Mouse (Mus musculus) thymus, postnatal 14 days (tissue): ENCODE data around the gene Tnfaip8l1.

ENCODE experiments used
- DNase-seq: peaks from one replicate; pipeline ENCODE4 v3.0.0; 2021

The Tnfaip8l1 gene

DNA sequence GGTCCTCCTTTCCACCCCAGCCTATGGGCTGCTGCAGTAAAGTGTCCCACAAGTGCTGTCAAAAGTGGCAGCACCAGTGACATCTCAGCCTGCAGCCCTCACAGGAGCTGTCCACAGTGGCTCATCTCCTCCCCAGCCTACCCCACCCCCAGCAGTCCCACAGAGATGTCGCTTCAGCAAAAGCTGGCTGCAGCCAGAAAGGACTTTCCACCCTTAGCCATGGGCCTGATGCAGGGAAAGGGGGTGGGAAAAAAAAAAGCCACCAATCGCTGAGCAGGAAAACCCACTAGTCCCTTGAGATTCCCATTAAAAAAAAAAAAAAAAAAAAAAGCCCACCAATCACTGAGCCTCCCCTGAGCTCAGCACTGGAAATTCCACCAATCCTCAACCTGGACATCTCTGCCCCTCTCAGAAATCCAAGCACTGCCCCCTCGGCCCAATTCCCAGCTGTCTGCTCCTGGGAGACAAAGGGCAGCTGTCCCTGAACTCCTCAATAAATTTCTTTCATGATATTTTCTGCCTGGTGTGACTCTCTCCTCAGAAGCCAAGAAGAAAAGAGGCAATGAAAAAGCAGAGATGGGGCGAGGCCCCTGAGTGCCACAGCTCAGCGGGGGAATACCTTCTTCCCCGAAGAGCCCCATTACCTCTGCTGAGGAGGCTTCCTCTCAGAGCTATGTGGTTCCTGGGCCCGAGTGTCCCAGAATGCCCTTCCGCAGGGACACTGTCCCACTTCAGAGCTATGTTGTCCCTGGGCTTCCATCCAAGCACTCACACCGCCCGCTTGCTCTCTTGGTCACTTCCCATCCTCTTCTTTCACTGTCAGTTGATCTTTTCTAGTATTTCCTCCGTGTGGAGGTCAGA, 23.2 kb downstream of the Tnfaip8l1 start:
- no peak for DNase-seq

DNA sequence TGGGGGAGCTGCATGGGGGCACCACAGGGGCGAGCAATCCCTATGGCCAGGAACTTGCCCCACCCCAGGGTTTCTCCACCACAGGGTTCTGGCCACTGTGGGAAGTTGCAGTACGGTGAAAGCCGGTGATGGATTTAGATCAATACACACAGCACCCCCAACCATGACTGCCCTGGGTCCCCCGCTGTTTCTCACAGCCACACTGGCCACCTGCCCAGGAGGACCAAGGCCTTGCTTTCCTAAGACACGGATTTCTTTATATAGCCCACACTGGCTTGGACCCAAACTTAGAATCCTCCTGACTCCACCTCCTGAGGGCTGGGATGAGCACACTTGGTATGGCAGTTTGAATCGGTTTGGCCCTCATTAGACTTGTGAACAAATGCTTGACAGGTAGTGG, 29.0 kb downstream of the Tnfaip8l1 start:
- DNase-seq = no peak

DNA sequence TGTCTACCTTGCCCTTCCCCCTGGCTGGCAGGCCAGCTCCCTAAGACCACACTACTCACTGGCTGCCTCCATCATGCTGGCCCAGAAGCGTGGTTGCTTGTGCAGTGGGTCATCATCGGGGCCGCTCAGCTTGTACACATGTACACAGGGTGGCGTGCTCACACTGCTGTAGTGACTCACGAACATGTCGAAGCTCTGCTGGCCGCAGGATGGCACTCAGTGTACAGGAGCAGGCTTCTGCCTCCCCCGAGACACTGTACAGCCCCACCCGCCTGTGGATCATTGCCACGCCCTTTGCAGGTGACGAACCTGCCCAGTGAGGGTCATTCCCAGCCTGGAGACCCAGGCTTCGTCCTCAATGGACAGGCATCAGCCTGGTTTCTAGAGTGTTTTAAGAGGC, 32.1 kb downstream of the Tnfaip8l1 start:
- no peak for DNase-seq

DNA sequence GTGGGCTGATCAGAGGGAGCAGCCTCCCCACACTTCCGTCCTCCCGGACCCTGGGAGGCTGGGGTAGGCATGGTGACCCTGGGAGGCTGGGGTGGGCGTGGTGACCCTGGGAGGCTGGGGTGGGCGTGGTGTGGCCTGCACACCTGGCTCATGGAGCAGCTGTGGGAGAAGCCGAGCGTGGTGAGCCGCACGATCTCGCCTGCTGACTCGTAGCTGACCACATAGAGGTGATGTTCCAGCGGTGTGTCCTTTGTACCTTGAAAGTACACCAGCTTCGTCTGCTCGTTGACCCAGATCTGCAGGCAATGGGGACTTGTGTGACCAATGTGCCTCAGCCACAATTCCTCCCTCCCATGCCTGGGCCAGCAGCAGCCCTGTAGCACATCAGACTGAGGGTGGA, 32.5 kb downstream of the Tnfaip8l1 start:
- DNase-seq = no peak

DNA sequence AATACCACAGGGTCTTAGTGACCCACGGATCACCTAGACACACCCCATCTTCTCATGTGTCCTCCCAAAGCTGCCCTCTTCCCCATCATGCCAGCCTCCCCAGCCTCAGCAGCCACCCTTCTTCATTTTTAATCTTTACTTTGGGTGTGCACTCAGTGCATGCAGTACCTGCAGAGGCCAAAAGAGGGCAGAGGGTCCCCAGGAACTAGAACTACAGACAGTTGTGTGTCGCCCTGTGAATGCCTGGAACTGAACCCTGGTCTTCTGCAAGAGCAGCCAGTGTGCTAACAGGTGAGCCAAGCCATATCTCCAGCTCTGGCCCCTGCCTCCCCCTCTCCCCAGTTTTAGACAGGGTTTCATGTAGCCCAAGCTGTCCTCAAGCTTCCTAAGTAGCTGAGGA, 34.6 kb downstream of the Tnfaip8l1 start:
- DNase-seq = peak; percentile 26

DNA sequence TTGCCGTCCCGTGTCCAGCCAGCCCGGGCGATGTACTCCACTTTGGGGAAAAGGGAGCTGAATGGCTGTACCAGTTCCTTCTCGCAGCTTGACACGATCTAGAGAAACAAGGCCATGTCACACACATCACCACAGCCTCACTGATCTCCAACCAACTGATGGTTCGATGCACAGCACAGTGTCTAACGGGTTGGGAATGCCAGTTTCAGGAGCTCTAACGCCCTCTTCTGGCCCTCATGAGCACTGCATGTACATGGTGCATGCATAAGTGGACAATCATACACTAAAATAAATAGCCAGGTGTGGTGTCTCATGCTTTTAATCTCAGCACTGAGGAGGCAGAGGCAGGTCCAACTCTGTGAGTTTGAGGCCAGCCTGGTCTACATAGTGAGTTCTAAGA, 38.3 kb downstream of the Tnfaip8l1 start:
- DNase-seq = no peak

DNA sequence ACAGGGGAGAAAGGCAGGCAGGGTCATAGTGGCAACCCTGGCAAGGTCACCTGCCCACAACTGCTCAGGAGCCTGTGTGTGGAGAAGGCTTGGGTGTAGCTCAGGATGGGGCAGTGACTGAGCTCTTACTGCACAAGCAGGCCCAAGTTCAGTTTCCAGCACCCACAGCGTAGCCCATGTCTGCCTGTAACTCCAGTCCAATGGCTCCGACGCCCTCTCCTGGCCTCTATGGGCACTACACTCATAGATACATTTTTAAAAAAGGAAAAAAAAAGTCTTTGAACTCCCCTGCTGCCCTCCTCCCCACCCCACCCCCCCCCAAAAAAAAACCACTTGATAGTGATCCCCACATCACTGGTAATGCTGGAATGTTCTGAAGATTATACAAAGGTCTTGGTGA, 39.4 kb downstream of the Tnfaip8l1 start:
- DNase-seq = no peak

DNA sequence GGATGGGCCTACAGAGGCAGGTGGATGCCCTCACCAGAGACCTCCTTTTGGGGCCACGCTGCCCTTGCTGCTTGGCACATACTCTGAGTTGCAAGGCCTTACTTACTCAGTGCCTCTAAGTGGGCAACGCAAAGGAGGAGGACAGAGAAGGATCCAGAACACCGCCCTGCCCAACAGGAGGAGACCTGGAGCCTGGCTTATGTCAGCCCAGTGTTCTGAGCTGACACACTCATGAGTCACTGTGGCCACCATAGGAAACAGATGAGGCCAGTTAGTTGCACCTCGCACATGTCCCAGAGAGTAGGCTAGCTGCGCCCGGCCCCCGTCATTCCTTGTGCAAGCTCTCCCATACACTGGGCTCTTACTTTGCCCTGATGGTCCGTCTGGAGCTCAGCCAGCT, 40.2 kb downstream of the Tnfaip8l1 start:
- no peak for DNase-seq

DNA sequence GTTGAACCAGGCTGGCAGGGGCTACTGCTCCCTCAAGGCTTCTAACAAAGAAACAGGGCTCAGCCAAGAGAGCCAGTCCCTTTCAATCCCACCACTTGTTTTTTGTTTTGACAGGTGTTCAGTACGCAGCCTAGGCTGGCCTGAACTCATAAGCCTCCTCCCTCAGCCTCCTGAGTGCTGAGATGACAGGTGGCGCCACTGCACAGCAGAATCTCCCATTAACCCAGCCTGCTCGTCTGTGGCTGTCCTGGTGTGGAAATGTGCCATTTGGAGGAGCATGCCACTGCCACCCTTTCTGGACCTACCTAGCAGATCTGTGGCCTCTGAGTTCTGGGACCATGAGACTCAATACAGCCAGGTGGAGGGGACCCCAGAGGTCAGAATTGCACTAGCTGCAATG, 41.5 kb downstream of the Tnfaip8l1 start:
- DNase-seq = no peak

DNA sequence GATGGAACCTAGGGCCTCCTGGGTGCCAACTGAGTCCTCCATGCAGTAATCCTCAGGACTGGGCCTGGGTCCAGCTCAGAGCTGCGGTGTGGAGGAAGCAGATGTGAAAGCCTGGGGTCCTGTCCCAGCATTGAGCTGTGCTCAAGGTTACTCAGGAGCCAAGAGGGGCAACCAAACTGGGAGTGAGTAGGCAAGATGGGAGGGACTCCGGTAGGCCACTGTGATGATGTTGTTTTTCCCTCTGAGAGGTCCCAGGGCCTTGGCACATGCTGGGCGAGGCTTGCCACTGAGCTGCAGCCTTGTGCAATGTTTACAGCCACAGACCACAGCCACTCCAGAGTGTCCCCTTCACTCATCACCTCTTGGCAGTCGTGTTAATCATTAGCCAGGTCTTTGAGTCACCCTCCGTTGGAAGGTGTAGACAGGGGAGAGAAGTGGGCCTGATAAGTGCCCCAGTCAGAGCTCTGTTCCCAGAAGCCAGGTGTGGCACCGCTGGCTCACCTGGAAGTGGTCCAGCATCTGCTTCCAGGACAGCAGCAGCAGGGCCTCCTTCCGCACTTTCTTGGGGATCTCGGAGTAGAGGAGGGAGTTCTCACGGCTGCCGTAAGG, 44.1 kb downstream of the Tnfaip8l1 start:
- no peak for DNase-seq

DNA sequence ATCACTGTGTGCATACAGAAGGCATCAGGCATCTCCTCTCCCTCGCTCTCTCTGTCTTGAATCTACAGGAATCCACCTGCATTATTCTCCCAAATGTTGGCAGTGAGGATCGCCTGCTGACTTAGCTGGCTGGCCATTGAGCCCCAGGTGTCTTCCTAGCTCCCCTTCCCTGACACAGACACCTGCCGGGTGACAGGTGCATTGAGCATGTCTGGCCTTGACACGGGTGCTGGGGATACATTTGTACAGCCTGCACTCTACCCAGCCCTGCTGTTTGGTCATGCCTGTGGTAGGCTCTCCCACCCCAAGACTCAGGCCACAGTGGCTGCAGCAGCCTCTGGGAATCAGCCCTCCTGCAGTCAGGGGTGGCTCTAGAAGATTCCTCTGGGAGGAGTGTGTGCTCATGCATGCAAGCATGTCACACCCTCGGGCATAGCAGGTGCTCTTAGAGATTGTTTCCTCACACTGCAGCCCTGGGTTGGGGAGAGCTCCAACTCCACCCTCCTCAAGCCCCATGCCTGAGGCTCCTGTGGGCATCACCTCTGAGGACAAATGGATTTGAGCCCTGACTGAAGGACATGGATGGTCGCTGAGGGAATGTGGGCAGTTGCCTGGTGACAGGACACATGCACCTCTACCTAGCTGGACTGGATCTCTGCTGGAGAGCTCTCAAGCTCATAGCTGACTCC, 44.9 kb downstream of the Tnfaip8l1 start:
- no peak for DNase-seq

DNA sequence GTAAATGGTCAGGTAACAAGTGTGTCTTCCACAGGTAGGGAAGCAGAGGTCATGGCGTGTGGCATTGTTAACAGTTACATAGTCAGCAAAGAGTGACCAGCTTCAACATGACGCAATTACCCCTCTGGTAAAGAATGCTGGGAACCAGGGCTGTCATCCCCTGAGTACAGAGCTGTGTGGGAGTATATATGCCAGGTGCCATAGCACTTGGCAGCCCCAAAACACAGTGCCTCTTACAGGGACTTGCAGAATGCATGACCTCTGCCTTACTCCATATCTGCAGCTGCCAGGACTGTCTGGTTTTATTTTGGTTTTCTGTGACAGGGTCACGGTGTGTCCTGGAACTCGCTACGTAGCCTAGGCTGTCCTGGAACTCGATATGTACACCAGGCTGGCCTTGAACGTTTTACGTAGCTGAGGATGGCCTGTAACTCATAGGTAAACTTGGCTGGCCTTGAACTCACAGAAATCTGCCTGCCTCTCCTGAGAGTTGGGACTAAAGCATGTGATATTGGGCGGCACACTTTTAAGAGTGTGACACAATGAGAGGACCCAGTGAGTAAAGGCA, 45.8 kb downstream of the Tnfaip8l1 start:
- DNase-seq = no peak

DNA sequence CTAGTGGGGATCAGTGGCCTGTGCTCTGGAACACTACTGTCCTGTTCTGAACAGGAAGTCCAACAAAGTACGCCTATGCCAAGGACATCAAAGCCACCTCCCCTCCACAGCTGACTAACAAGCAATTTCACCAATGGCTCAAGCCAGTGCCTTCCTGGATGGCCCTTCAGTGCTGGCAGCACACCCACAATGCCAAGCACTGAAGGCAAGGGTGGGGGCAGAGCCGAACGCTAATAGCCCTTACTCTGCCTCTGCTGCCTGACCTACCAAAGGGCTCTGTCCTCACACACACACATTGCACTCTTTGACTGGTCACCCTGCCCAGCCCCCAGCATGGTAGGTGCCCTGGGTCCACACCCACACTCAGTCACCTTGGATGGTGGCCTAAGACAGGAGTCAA, 46.5 kb downstream of the Tnfaip8l1 start:
- DNase-seq = no peak

DNA sequence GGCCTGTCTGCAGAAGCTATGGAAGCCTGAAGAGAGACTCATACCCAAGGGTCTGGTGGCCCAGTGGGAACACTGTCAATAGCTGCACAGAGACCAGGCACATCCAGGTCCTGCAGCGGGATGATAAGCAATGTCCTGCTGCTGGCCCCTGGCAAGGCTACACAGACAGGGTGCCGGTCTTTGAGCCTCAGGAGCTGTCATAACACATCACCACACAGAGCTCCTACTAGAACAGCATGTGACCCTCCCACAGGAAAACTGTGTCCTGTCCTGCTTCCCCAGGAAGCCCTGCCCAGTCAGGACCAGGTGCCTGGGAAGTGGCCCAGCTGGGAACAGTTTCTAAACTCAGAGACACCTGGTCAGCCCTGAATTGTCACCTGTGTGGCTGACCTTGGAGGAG, 48.8 kb downstream of the Tnfaip8l1 start:
- DNase-seq = no peak

DNA sequence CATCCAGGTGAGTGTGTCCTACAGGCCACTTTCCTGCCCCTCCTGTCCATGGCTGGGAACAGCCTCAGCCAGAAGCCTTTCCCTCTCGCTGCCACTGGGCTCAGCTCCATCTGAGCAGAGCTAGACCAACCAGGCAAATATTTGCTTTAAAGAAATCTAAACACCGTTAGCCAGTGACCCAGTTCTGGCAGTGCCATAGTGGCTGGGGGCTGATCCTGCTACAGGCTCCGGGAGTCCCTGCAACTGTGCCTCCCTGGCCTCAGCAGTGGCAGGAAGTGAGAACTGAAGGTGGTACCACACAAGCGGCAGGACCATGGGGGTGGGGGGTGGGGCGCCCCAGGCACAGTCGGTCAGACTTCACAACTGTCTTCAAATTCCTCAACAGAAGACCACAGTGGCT, 50.4 kb downstream of the Tnfaip8l1 start:
- no peak for DNase-seq

DNA sequence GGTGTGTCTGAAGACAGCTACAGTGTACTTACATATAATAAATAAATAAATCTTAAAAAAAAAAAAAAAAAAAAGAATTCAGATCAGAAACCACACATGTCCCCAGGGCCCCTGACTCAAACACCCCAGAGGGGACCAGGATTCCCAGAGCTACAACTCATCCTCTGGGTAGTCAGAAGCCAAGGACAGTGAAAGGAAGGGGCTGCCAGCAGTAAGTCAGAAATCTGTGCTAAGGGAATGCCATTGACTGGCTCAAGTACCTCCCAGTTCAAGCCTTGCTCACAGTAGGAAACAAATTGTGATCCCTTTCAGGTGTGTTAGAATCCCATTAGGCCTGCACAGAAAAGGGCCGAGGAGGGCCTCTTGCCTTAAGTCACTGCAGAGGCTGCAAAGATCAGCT, 52.0 kb downstream of the Tnfaip8l1 start:
- DNase-seq = no peak

DNA sequence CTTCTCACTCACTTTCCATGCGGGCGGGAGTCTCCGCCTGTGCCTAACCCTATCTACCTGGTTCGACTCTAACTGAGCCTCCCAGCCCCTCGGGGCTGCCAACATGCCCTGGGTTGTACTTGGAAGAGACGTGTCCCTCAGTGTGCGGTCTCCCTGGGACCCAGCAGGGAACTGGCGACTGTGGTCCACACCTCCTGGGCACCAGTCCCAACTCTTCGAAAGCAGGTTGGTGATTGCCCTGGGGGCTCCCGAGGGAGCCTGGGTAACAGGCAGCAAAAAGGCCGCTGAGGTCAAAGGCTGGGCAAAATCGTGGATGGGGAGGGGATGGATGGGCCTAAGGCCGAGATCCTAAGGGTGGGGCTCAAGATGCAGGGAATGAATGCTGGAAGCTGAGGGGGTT, 55.4 kb downstream of the Tnfaip8l1 start:
- no peak for DNase-seq

DNA sequence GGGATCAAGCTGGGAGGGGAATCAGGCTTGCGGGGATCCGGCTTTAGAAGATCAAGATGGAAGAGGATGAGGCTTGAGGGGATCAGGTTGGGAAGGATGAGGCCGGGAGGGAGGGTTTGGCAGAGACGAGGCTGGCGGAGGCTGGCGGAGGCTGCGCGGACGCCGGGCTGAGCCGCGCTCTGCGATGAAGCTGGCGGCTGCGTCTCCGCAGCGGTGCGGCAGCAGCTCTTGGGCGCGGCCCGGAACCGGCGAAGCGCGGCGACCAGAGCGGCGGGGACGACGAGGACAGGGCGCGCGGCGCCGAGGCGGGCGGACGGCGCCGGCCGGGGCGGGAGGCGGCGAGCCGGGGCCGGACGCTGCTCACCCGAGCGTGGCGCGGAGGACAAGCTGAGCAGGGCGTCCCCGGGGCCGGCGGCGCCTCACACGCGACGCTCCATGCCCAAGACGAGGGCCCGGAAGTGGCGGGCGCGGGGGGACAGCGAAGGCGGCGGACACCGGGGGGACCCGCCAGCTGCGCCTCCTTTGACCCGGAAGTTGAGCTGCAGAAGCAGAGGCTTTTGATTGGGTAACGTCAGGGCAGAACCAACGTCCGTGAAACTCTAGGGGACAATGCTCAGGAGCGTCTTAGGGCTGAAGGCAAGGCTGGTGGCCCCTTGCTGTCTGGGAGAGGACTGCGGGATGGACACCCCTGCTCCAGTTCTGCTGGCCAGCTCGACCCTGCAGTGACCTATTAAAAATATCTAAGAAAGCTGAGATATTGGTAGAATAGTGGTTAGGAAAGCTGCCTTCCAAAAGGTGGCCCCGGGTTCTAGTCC, 56.3 kb downstream of the Tnfaip8l1 start, which contains the start of gene Dpp9:
Dpp9 (minus strand) TSS at position 529 of the 815 bp plus-strand sequence.
- peak; percentile 90 for DNase-seq

DNA sequence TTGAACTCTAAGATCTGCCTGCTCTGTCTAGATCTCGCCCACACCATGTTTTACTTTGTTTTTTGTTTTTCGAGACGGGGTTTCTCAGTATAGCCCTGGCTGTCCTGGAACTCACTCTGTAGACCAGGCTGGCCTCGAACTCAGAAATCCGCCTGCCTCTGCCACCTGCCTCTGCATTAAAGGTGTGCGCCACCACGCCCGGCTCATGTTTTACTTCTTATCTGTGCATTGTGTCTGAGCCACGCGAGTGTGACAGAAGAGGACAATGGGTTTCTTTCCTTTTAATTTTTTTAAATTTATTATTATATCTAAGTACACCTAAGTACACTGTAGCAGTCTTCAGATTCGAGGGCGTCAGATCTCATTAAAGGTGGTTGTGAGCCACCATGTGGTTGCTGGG, 57.0 kb downstream of the Tnfaip8l1 start:
- no peak for DNase-seq

DNA sequence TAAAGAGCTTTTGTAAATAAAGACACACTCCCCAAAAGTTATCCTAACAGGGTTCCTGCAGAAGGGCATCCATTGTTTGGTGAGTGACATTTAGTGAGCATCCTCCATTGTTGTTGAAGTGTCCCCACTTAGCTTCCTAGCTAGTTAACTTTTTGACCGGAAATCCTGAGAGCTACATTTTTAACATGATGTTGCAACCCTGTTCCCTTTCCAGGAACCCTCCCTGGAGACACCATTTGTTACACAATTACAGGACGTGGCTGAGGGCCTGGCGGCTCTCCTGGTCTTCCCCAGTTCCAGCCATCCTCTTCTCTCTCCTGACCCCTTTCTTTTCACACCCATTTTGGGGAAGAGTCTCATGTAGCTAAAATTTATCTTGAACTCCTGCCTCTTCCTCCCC, 57.5 kb downstream of the Tnfaip8l1 start:
- DNase-seq = no peak
